Mouse (Mus musculus) gastrocnemius, postnatal 25 days (tissue): ENCODE measurements at regions not wholly inside any gene's neighbourhood (a gene's known extent, or its start where the extent isn't known, plus 50 kb on each side); places are given as distances from the start of the nearest gene placed in this dataset.

Experiments used
- DNase-seq: peaks from one replicate; pipeline ENCODE4 v3.0.0; 2022

GRCm38 (mm10) chr1:154995778-154996390, 103.6 kb downstream of the Ier5 start:
- DNase-seq, result no peak

GRCm38 (mm10) chr1:154993927-154994856, 105.2 kb downstream of the Ier5 start:
- DNase-seq, result no peak

- peak; percentile 83 for DNase-seq
Measured at GRCm38 (mm10) chr1:154983325-154983724, 99.0 kb upstream of the Cacna1e start.

- peak; percentile 65 for DNase-seq
Measured at GRCm38 (mm10) chr1:154982836-154983235, 98.5 kb upstream of the Cacna1e start.

GRCm38 (mm10) chr1:154981687-154982086, 97.4 kb upstream of the Cacna1e start:
- no peak for DNase-seq

- DNase-seq, result no peak
Measured at GRCm38 (mm10) chr1:154975732-154976131, 91.4 kb upstream of the Cacna1e start.

- no peak for DNase-seq
Measured at GRCm38 (mm10) chr1:154961271-154961670, 77.0 kb upstream of the Cacna1e start.

DNA sequence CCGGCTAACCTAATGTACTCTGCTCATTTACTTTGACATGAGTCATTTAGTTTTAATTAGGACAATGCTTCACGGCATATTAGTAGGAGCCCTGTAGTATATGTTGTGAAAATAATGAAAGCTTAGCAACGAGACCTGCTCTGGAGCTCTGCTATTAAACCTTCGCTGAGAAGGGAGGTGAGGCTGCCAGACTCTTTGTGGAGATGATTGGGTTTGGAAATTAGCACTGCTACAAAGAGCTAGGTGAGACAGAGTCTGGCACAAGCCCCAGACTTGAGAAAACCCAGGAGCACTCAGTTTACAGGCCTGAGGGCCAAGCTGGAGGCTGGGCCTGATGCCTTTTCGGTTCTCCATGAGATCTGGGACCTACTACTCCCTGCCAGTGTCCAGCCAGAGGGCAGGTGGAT, 72.3 kb upstream of the Cacna1e start:
- DNase-seq, result no peak

GRCm38 (mm10) chr1:154952679-154953078, 68.4 kb upstream of the Cacna1e start:
- DNase-seq, result no peak
